Mouse (Mus musculus) naive thymus-derived CD4-positive, alpha-beta T cell, adult 2 months (primary cell): Measurements from ENCODE around the gene Cog7.
A peak's percentile ranks its signal among the peaks of the same experiment; 100 is the strongest.

Source experiments
- DNase-seq: peaks from one replicate; pipeline ENCODE4 v3.0.0-alpha.2; 2011; ENCODE audit warnings: low read depth

Gene Cog7

DNA sequence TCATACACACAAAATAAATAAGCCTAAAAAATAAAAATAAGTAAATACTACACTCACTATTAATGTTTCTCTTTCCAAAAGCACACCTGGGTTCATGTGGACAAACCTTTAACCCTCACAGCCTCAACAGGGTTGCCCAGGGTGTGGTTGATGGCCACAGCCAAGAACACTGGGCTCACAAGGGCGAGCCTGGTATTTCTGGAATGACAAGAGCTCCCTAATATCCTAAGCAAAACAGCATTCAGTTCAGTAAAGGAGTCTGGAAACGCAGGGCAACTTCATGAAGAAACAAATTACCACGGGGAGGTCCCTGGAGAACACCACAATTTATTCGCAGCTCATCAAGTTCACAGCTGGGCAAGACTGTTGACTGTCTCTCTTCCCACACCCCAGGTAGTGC lies 34.0 kb downstream of the Cog7 start:
- no peak for DNase-seq

DNA sequence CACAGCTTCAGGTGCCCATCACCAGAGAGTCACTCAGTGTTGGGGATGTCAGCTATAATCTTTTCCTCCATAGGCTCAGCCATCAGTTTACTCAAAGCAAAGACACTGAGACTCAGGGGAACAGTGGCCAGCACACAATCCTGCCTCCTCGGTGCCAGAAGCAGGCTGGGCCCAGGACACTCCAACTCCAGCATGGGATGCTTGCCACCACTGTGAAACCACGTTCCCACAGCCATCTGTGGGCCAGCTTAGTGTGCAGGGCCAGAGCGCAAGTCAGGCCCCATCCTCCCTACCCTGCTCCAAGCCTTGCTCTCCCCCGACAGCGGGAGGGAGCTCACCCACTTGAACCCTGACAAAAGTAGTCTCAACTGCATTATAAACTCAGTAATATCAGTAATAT lies 35.3 kb downstream of the Cog7 start:
- no peak for DNase-seq

DNA sequence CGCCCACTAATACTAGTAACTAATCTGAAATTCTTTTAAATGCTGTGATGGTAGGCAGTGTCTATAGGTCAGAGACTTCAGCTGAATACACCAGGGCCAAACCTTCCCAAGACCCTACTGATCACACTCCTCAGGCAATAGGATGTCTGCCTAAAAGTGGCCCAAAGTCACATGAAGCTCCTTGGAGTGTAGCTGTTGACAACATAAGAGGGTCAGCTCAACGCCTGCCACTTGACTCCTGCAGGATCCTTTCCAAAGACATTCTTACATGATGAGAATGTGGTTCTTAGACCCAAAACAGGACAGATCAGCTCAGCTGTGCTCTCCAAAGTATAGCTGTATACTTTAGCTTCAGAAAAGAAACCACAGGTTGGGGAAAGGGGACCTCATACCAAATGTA lies 39.1 kb downstream of the Cog7 start:
- no peak for DNase-seq

DNA sequence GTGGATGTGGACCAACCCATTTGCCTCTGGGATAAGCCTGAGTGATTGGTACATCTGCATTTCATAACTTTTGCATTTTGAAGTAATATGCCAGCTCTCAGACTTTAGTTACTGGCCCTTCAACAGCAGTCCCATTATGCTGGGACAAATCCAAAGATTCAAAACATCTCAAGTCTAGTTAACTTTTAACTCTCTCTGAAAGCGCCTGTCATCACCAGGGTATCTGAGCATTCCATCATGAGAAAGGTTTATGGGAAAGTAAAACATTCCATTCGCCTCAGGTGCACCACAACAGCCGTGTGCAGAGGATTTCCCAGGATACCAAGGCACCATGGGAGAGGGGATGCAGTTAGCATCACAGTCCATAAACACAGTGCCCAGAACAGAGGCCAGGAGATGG lies 39.9 kb downstream of the Cog7 start:
- DNase-seq, result no peak

DNA sequence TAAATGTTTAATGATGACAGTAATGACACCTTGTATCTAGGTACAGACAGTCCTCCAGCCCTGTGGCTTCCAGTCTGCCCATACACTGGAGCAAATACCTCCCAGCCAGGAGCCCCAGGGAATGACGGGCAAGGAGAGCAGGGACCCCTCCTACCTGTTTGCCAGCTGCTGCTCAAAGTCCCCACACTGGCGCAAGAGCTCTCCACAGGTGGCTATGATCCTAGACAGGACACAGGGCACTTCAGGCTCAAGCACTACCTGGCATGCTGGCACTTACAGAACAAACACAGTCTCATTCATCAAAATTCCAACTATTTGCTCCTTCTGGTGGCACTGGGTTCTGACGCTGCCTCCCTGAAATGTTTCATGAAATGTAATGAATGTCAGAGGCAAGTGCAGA lies 40.5 kb downstream of the Cog7 start:
- no peak for DNase-seq

DNA sequence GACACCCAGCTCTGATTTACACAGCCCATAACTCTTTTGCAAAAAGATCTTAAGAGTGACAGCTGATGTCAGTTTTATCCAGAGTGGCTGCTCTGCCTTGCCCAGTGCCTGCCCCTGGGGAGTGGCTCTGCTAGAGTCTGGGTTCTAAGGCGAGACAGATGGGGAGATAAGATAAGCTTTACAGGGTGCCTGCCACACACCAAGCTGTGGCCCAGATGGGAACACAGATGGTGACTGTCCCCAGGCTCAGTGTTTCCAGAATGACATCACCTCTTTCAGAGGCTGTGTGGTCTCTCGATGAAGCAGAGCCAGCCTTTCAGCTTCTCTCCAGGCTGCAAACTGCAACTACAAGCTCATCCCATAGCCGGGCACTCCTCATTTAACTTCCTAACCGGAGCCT lies 41.8 kb downstream of the Cog7 start:
- no peak for DNase-seq

DNA sequence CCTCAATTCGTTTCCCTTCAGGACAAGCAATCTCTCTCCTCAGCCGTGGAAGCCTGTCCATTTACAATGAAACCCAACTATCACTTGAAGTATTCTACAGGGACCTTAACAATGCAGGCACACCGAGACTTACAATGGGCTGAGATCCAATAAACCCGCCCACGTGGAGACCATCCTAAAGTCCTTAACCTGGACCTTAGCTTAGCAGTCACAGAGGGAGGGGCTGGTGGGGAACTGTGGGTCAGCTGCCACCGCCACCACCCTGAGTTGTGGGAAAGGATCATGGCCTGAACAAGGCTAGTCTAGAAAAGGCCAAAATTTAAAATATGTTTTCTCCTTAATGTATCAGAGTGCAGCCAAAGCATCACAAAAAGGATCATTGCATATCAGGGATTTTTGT lies 42.3 kb downstream of the Cog7 start:
- no peak for DNase-seq

DNA sequence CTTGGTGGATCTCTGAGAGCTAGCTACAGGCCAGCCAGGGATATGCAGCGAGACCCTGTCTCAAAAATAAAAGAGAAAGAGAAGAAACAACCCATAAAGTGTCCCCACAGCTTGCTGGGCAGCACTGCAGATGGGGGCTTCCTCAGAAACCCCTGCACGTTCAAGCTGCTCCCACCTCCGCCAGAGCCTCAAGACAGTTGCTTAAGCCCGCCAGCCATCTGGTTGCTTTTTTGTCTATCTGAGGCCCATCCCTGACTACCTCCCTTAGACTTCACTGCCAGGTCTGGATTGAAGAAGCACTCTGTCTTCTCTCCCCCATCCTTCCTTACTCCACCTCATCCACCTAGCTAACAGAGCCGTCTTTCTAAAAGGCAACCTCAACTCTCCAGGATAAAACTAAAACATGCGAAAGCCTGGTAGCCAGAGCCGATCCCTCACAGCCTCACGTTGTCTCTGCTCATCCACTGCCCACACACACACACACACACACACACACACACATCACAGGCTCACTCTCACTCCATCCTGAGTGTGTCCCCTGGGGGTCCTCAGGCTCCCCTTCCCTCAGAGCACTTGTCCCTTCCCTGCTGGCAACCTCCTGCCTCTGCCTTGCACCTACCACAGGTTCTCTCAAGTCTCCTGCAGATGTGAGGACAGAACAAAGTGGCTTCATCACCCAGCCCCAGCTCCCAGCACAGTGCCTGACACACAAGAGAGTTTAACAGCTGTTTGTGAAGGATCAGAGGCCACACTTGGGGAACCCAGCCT lies 43.2 kb downstream of the Cog7 start:
- no peak for DNase-seq

DNA sequence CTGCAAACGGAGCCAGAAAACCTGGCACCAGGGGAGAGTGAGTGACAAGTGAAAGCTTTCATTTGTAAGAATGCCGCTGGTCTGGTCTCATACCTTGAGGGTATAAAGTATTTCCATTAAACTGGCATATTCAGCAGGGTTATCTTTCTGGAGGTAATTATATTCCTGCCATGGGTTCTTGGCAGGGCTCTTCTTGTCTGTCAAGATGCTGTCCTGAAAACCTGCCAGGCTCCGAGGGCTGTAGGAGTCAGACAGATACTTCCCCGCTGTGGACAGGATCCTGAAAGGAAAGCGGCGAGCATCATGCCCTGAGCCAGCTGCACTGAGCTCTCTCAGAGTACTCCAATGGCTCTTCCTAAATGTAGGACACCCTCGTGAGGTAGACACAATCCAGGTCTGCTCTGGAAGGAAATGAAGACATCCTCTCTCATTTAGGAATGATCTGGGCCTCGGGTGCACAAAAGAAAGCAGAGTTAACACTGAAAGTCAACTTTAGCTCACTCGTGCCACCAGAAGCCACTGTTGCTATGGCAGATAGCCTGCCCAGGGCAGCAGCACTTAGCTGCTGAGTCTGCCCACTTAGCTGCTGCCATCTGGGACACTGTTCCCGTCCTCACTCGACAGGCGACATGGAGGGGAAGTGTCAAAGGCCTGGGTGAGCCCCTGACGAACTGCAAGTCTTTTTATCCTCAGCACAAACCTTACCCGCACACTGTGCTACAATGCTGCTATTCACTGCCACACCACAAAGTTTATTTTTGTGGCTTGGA lies 44.5 kb downstream of the Cog7 start:
- DNase-seq, result no peak

DNA sequence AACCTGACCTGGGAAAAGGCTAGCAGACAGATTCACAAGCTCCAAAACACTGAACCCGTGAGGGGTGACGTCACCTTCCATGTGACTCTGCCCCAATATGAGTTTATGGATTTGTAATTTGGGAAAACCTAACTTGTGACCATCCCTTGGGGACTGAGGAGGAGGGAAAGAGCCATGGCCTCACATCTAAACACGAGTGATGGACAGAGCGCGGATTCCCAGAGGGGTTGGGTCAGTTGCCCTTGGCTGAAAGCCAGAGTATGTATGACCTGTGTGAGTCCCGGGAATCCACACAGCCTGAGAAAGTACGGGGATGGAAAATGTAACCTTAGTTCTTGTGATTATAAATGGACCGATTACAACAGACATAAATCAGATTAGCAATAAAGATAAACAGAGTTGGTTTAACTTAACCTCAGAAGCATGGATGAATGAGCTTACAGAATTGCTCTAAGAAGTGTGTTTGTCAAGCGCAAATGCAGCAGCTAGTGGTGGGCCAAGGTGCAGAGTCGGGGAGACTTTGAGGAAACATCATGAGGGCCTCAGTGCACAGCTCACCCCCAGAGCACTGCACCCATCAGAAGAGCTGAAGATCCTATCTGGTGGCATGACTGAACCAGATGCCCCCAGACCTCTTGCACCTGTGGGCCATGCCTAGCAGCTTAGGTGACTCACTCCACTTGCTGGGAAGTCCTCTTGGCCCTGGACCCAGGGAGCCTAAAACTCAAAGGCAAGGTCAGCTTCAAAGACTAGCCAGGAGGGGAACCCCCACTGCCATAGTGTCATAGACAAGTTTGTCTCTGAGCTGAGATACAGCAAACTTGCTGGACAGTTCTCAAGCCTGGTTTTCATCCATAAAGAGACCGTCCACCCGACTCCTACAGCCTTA lies 45.4 kb downstream of the Cog7 start:
- DNase-seq, result no peak

DNA sequence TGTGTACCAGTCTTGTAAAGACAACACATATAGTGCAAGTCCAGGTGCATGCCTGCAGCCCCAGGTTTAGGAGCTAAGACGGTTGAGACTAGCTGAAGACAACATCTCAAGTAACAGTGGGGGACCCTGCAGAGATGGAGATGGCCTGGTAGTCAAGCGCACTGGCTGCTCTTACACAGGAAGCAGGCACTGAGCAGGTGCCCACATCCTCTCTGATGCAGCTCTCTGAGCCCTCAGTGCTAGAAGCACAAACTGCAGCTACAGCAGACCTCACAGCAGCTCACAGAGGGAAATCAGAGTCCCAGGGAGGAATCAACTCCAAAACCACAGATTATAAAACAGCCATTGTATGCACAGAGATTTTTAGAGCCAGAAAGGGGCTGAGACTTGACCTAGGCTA lies 47.2 kb downstream of the Cog7 start:
- DNase-seq, result peak; percentile 56

DNA sequence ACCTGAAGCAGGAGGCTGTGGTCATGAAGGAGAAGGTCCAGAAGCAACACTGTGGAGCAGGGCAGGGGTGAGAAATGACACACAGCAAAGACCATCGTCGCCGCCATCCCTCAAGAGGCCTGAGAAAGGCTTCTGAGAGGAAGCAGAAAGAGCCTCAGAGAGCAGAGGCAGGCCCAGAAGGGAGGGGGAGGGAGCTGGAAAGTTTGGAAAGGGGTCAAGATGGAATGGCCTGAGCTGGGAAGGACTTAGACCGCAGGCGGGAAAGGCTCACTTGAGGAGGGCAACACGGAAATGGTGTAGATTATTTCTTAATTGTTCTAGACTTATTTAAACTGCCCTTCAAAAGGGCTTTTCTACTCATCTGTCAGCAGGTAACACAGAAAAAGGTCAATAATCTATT lies 47.8 kb downstream of the Cog7 start:
- DNase-seq, result no peak

DNA sequence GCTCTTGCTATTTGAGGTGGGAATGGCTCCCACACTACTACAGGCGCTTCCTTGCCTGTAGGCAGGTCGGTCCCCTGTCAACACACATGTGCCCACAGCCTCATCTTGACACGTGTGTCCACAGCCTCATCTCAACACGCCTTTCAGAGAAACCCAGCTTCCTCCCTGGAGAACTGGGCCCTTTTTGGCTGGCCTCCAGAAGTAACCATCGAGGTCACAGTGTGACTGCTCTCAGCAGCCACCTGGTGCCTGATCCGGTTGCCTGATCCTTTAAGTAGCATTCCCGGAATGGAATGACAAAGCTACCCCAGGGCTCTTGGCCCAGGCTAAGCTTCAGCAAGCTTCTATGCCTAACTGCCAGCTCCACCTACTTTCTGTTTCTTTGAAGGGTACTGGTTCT lies 50.3 kb downstream of the Cog7 start:
- no peak for DNase-seq

DNA sequence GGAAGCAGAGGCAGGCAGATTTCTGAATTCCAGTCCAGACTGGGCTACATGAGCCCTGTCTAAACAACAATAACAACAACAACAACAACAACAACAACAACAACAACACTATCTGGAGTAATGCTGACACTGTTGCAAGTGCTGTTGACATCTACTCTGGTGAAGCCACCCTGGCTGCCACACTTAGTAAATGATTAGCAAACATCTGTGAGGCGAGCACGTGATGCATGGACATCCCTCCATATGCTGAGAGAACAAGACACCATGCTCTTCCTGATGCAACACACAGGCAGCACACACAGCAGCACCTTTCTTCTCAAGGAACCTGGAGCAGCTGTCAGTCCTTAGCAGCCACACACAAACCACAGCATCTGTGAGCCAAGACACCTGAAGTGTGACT lies 53.6 kb downstream of the Cog7 start:
- DNase-seq, result no peak

DNA sequence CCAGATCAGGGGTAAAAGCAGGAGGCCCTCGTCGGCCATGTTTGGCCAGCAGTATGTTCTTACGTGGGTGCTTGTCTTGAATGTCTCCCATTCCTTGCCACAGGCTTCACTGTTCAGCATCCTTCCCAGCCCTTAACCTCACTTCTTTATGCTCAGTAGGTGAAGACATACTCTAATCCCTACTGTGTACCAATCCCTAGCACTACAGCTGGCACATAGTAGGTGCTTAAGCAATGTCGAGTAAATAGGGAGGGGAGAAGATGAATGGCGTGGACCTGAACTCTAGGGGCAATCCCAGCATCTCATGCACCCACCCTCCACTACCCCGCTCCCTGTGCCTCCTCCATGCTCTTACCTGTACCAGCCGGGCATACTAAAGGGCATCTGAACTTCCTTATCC lies 57.1 kb downstream of the Cog7 start:
- DNase-seq, result no peak

DNA sequence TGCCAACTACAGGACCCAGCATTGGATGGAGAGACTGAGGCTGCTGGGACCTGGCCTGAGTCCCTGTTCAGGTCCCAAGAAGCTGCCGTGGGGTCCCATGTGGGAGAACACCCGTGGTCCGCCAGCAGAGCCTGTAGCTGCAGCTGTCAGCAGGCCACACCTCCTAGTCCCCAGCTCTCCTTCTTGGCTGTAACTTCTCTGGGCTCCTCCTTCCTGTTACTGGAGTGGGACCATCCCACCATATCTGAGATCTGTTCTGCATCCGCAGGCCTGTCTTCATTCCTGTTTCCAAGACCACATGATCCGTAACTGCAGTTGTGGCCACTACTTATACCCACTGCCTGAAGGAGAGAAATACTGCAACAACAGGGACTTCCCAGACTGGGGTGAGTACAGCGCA lies 67.6 kb downstream of the Cog7 start:
- no peak for DNase-seq

DNA sequence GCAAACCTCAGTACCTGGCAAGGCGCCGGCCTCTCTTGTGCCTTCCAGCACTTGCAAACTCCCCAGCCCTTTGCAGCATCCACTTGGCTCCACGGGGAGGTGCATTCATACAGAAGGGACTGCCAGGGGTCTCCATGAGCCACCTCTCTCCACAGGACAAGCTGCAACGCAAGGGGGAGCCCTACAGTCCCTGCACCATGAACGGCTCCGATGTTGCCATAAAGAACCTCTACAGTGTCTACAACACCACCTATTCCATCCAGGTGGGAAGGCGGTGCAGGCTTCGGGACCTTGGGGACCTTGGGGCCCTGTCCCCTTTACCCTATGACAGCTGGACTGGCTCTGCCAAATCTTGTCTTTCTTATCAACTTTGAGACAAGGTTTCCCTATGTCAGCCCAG lies 69.3 kb downstream of the Cog7 start:
- DNase-seq, result no peak

DNA sequence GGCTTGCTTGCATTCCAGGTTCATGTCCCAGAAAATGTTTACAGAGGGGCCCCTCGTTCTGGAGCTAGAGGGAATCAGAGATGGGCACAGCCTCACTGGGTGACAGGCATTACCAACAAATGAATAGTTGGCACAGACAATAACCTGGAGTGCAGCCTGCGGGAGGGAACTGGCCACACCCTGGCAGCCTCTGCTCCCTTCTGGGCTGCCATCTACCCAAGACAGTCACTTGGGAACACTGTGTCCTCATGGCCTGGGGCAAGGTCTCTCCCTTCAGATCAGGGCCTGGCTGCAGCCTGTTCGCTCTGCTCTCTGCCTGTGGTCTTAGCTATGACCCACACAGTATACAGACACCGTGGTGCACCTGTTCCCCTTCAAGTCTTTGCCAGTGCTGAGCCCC lies 74.6 kb downstream of the Cog7 start:
- no peak for DNase-seq

DNA sequence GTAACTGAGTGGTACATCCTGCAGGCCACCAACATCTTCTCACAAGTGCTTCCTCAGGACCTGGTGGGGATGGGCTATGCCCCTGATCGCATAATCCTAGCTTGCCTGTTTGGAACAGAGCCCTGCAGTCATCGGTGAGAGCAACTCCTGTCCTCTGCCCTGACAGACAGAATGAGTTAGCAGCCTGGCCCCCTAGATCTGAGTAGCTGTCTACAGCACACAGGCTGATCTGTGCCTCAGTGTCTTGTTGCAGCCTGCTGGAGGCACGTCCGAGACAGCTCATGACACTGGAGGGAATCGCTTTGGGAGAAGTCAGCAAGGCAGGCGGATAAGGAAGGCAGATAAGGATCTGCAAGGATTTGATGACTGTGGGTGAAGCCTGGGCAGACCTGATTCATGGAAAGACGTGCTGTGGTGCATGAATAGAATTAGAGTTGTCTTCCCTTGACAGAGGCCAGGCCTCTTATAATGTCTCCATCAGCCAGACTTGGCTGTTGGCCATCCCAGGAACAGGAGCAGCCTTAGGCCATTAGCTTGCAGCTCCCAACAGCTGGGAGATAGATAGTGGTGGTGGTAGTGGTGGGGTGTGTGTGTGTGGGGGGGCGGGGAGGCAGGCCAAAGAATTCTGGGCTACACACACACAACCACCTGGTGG lies 78.6 kb downstream of the Cog7 start:
- no peak for DNase-seq

DNA sequence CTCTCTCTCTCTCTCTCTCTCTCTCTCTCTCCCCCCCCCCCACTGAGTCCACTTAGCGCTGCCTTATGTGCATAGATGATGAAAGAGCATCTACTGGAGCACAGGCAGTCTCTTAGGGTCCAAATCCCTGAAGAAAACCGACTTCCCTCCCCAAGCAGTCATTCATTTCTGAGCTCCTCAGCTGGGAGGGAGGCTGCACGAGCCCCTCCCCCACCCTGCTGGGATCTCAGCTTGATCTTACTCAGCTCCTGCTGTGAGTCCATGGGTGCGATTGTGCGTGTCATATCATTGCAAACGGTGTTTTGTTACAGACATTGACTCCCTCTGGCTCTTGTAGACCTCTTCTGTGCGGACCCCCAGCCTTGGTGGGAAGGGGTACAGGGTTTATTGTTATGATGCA lies 81.6 kb downstream of the Cog7 start:
- no peak for DNase-seq

DNA sequence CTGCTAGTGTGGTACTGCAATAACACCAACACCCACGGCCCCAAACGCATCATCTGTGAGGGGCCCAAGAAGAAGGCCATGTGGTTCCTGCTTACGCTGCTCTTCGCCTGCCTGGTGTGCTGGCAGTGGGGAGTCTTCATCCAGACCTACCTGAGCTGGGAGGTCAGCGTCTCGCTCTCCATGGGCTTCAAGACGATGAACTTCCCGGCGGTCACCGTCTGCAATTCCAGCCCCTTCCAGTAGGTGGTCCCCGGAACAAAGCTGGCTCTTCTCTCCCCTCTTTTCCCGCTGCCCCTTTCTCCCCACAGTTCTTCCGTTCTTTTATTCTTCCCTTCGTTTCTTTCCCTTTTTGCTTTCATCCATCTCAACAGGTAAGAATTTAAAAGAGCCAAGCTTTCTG lies 82.2 kb downstream of the Cog7 start:
- peak; percentile 22 for DNase-seq

DNA sequence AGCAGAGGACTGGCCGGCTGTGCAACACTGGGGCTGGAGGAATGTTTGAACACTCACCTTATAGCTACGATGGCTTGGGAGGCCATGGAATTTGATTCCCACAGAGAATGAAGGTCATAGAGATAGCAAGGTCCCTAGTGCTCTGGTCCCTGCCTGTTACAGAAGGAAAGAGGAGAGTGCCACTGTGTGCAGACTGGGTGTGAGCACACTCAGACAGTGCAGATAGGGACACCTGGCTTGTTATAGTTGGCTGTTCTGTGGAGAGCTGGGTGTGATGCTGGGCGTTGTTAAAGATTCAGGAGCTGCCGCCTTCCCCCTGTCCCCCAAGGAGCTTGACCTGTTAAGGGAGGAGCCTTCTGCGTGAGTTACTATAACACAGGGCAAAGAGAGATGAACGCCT lies 84.8 kb downstream of the Cog7 start:
- DNase-seq, result no peak
